Mouse (Mus musculus) cerebellum, adult 2 months (tissue): ENCODE data around the gene Espn.

ENCODE experiments used
- CTCF ChIP-seq: fragments of 200-500 bp; IDR thresholded peaks from 2 replicates; pipeline ENCODE4 v1.5.1; 2011; ENCODE audit warnings: low read depth, mild to moderate bottlenecking, control low read depth, low read length, moderate library complexity, borderline replicate concordance; ENCODE audit not compliant: insufficient read depth
- POLR2A ChIP-seq: fragments of 200-500 bp; IDR thresholded peaks from 2 replicates; pipeline ENCODE4 v1.6.1; 2011; ENCODE audit warnings: low read length, control low read depth, borderline replicate concordance; ENCODE audit not compliant: insufficient read depth

GRCm38 (mm10) chr4:152090191-152090590 is 62.0 kb downstream of the Espn start:
- no peak for TF ChIP-seq CTCF
- TF ChIP-seq POLR2A, result no peak
